Comparison of ENCODE assay signal across 10 mouse cellular contexts in genomic region chr8:124739268-124739667, GRCm38 (mm10). TPM values are rescaled to one million over a fixed set of nuclear protein-coding genes. Genes with fewer than 3 reads are reported as not detected.
A peak's percentile ranks its signal among the peaks of the same experiment; 100 is the strongest.
DNase-seq lines count a peak whose midpoint lies in the region; TF ChIP-seq lines count a peak whose summit lies in the region.
"Had no signal": no experiment of that assay in that cellular context is flagged by ENCODE, and none has a peak within 500 bp of the region (broad histone marks: within the 10 kb centered on the region; RNA-seq: fewer than 3 reads in every experiment).

No protein-coding gene starts in this region.

- H3K4me1 ChIP-seq in lung, adult 2 months (ENCODE audit: control insufficient read depth, insufficient read depth, low read length): no peaks in the 10 kb centered on the region
- H3K4me1 ChIP-seq in cortical plate, adult 2 months (ENCODE audit: control insufficient read depth, insufficient read depth, low read length): no peaks in the 10 kb centered on the region
- H3K4me1 ChIP-seq: limb, embryonic 15.5 days had no signal

- H3K27ac ChIP-seq in cortical plate, adult 2 months (ENCODE audit: insufficient read depth, low read length): no peak overlapping the region
- H3K27ac ChIP-seq: limb, embryonic 15.5 days had no signal

- no peak for TF ChIP-seq POLR2A in lung, adult 2 months (IDR thresholded peaks at IDR 0.05; ENCODE audit: borderline replicate concordance, extremely low read depth, low read depth, low read length)
- TF ChIP-seq POLR2A in cortical plate, adult 2 months (IDR thresholded peaks at IDR 0.05; ENCODE audit: extremely low read depth, insufficient read depth, low read length): no peak

- DNase-seq in adrenal gland, postnatal 10 days: peak; percentile 21
- DNase-seq in adrenal gland, adult 2 months: no peak
- no peak for DNase-seq in lung, adult 2 months
- DNase-seq in lung, postnatal 4 days: no peak
- DNase-seq in retina, postnatal 1 day: peak; percentile 35
- no peak for DNase-seq in adrenal gland, postnatal 25 days
- no peak for DNase-seq in right cerebral cortex, postnatal 25 days

- TF ChIP-seq CTCF in lung, adult 2 months (IDR thresholded peaks at IDR 0.05; ENCODE audit: insufficient read depth, low read length): peak; percentile 60
- peak; percentile 68 for TF ChIP-seq CTCF in cortical plate, adult 2 months (IDR thresholded peaks at IDR 0.05; ENCODE audit: extremely low read depth, insufficient read depth, low read length)

- WGBS in lung, adult 2 months: 75% methylated on average over 1 of the region's 1 CpGs

- H3K4me3 ChIP-seq in lung, adult 2 months (replicated peaks; ENCODE audit: extremely low read depth, low read depth, low read length): no peak overlapping the region
- H3K4me3 ChIP-seq in cortical plate, adult 2 months (ENCODE audit: insufficient read depth, low read length): no peak overlapping the region
- H3K4me3 ChIP-seq: erythroblast, embryonic 14.5 days; limb, embryonic 15.5 days had no signal

RNA-seq across cellular contexts. Expression of gene Fam89a, which starts 12.4 kb away (rescaled TPM):
- 1 to 10 TPM; 3.7 to 3.9 TPM for total RNA-seq in adrenal gland, postnatal 10 days (2021)
- under 1 TPM; 0.28 to 0.43 TPM for total RNA-seq in adrenal gland, adult 2 months (2021)
- 1.0 and 1.6 TPM in 2 replicates for polyA plus RNA-seq in adrenal gland, adult 2 months (2012; rRNA removed)
- polyA plus RNA-seq in lung, adult 2 months (2012; rRNA removed): 4.0 and 4.9 TPM in 2 replicates
- polyA plus RNA-seq in cortical plate, adult 2 months (2012; rRNA removed): 1.1 and 1.7 TPM in 2 replicates
- total RNA-seq in adrenal gland, postnatal 25 days (2021): 0.24 TPM in 1 of 2 replicates, not detected in the other
- polyA plus RNA-seq: erythroblast, embryonic 14.5 days had no signal

RNA-seq across cellular contexts. Expression of gene Arv1, which starts 17.3 kb away (rescaled TPM):
- total RNA-seq in adrenal gland, postnatal 10 days (2021): 10 to 100 TPM in 1 of 2 experiments, 1 to 10 TPM in 1; 8.4 to 13.4 TPM
- 10 to 100 TPM in 1 of 2 experiments, 1 to 10 TPM in 1; 9.2 to 10.7 TPM for total RNA-seq in adrenal gland, adult 2 months (2021)
- 12.8 and 13.9 TPM in 2 replicates for polyA plus RNA-seq in adrenal gland, adult 2 months (2012; rRNA removed)
- polyA plus RNA-seq in lung, adult 2 months (2012; rRNA removed): 15.6 and 15.9 TPM in 2 replicates
- polyA plus RNA-seq in cortical plate, adult 2 months (2012; rRNA removed): 18.5 and 21.1 TPM in 2 replicates
- 13.8 and 14.6 TPM in 2 replicates for total RNA-seq in adrenal gland, postnatal 25 days (2021)

RNA-seq across cellular contexts. Expression of gene Ttc13, which starts 17.5 kb away (rescaled TPM):
- 10 to 100 TPM; 41.8 to 47.1 TPM for total RNA-seq in adrenal gland, postnatal 10 days (2021)
- total RNA-seq in adrenal gland, adult 2 months (2021): 10 to 100 TPM; 36.4 to 43.3 TPM
- polyA plus RNA-seq in adrenal gland, adult 2 months (2012; rRNA removed): 14.6 and 16.6 TPM in 2 replicates
- polyA plus RNA-seq in lung, adult 2 months (2012; rRNA removed): 13.4 and 16.4 TPM in 2 replicates
- polyA plus RNA-seq in cortical plate, adult 2 months (2012; rRNA removed): 41.3 and 42.6 TPM in 2 replicates
- total RNA-seq in adrenal gland, postnatal 25 days (2021): 44.7 and 55.0 TPM in 2 replicates

RNA-seq across cellular contexts. Expression of gene Trim67, which starts 53.6 kb away (rescaled TPM):
- 1 to 10 TPM; 2.9 to 6.5 TPM for total RNA-seq in adrenal gland, postnatal 10 days (2021)
- total RNA-seq in adrenal gland, adult 2 months (2021): 1 to 10 TPM; 1.4 to 3.5 TPM
- polyA plus RNA-seq in adrenal gland, adult 2 months (2012; rRNA removed): 0.52 and 1.0 TPM in 2 replicates
- 0.44 and 0.51 TPM in 2 replicates for polyA plus RNA-seq in lung, adult 2 months (2012; rRNA removed)
- 1.3 and 1.4 TPM in 2 replicates for polyA plus RNA-seq in cortical plate, adult 2 months (2012; rRNA removed)
- 2.2 and 3.0 TPM in 2 replicates for total RNA-seq in adrenal gland, postnatal 25 days (2021)
- polyA plus RNA-seq: erythroblast, embryonic 14.5 days had no signal

Comparison
In these comparisons a context has a peak if more than half of its experiments do, and no peak if none do; other contexts are left out.
1. DNase-seq: peak in adrenal gland, postnatal 10 days (single experiment) and retina, postnatal 1 day (single experiment); none in adrenal gland, adult 2 months (single experiment), lung, adult 2 months (single experiment), lung, postnatal 4 days (0 of 2), adrenal gland, postnatal 25 days (single experiment) and right cerebral cortex, postnatal 25 days (single experiment).